Mouse (Mus musculus) myocyte (in vitro differentiated cells): Measurements from ENCODE around the gene Arhgap15.

Source experiments
- CEBPB ChIP-seq: IDR thresholded peaks from 2 replicates; pipeline ENCODE4 v1.6.1; 2011; ENCODE audit warnings: mild to moderate bottlenecking, moderate library complexity; ENCODE audit not compliant: poor library complexity, insufficient read depth, severe bottlenecking
- E2F4 ChIP-seq: IDR thresholded peaks from one replicate; pipeline ENCODE4 v1.6.1; 2011; ENCODE audit warnings: mild to moderate bottlenecking, control low read depth, moderate library complexity; ENCODE audit not compliant: insufficient read depth
- MAX ChIP-seq: IDR thresholded peaks from one replicate; pipeline ENCODE4 v1.6.1; 2011; ENCODE audit warnings: low read depth, mild to moderate bottlenecking, control low read depth
- MYOD1 ChIP-seq, 3 experiments: IDR thresholded peaks; one replicate each; pipeline ENCODE4 v1.6.1; 2011; ENCODE audit warnings: control low read depth in 2 of 3, low read depth in 2 of 3, mild to moderate bottlenecking in 2 of 3, moderate library complexity in 1 of 3; ENCODE audit not compliant: insufficient read length in 2 of 3, control insufficient read depth in 1 of 3
- POLR2A ChIP-seq: IDR thresholded peaks from one replicate; pipeline ENCODE4 v1.6.1; 2011; ENCODE audit warnings: low read depth, mild to moderate bottlenecking, control low read depth, moderate library complexity; ENCODE audit not compliant: insufficient read length
- POLR2AphosphoS2 ChIP-seq: IDR thresholded peaks from one replicate; pipeline ENCODE4 v1.6.1; 2011; ENCODE audit warnings: low read depth, control low read depth; ENCODE audit not compliant: insufficient read length
- REST ChIP-seq: IDR thresholded peaks from one replicate; pipeline ENCODE4 v1.6.1; 2011; ENCODE audit warnings: mild to moderate bottlenecking, control low read depth, moderate library complexity; ENCODE audit not compliant: insufficient read depth, insufficient read length
- TCF12 ChIP-seq: IDR thresholded peaks from one replicate; pipeline ENCODE4 v1.6.1; 2011; ENCODE audit warnings: mild to moderate bottlenecking, control low read depth; ENCODE audit not compliant: poor library complexity, insufficient read depth, severe bottlenecking
- USF1 ChIP-seq: IDR thresholded peaks from one replicate; pipeline ENCODE4 v1.6.1; 2011; ENCODE audit warnings: low read depth, mild to moderate bottlenecking, control low read depth, moderate library complexity

DNA sequence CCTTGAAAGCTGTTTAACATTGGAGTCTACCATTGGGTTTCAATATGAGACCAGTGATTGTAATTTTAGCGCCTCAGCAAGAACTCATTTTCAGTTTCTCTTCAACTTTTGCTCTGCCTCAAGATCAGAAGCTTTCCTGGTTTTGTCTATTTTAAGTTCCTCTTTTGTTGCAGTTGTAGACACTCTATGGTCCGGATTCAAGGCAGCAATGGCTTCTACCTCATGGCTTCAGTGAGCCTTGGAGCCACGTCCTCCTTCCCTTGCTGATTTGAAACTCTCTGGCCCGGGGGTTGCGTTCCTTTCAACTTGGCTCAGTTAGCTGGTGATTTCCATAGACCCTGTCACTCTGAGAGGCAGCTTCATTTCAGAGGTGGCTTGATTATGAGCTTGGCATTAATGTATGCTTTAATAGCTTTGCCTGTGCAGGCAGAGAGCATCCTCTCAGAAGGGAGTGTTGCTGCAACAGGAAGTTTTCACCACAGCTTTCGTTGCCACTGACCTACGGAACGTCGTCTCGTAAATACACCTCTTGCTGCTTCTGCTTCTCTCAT is 10.0 kb upstream of the Arhgap15 start:
- TF ChIP-seq POLR2A: no peak
- TF ChIP-seq REST: no peak
- no peak for TF ChIP-seq MAX
- TF ChIP-seq POLR2AphosphoS2: no peak
- no peak for TF ChIP-seq USF1
- TF ChIP-seq CEBPB: no peak
- no peak for TF ChIP-seq MYOD1 (IDR thresholded peaks at IDR 0.05; ENCODE audit: control insufficient read depth in 1 of 3, insufficient read length in 2 of 3, low read depth in 2 of 3)
- TF ChIP-seq TCF12: no peak
- no peak for TF ChIP-seq E2F4
